Mouse (Mus musculus) left cerebral cortex, postnatal 25 days (tissue): ENCODE measurements around the gene Sh3bgrl3. TPM values are rescaled to one million over a fixed set of nuclear protein-coding genes. Genes with fewer than 3 reads are reported as not detected.
A peak's percentile ranks its signal among the peaks of the same experiment; 100 is the strongest.

Experiments used
- DNase-seq, 2 experiments: peaks; one replicate each; pipeline ENCODE4 v3.0.0; 2022; ENCODE audit warnings: low spot score in 2 of 2, mixed read lengths in 1 of 2
- intact Hi-C: fragments of 180-260 bp; cut with DNase I; formaldehyde crosslinking; loops from one replicate; pipeline ENCODE4 v1.15.1; 2025
- total RNA-seq, 2 experiments: library from RNA; stranded (reverse); gene quantifications; 2 replicates each; pipeline ENCODE4 v1.2.3; 2021

Sh3bgrl3 gene
- total RNA-seq, 2 experiments from 2014 or later, result 212 to 218 TPM

- DNase-seq, result no peak
- intact Hi-C loops, result no loop called here
Measured at GRCm38 (mm10) chr4:134090521-134091224, 37.9 kb downstream of the Sh3bgrl3 start.

DNA sequence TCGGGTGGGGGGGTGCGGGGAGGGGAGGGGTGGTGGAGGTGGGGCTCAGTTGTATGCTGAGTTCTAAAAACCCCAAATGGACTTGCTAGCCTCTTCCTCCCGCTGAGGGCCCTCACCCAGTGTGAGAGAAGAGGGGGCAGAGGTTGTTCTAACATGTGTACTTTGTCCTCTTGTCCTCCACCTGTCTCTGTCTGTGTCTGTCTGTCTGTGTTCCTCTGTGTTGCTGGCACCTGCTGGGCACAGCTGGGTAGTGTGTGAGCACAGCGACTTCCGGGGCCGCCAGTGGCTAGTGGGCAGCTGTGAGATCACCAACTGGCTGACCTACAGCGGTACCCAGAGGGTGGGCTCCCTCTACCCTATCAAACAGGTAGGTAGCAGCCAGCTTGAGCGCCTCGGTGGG, 39.6 kb downstream of the Sh3bgrl3 start:
- intact Hi-C loops, result no loop called here
- no peak for DNase-seq

DNA sequence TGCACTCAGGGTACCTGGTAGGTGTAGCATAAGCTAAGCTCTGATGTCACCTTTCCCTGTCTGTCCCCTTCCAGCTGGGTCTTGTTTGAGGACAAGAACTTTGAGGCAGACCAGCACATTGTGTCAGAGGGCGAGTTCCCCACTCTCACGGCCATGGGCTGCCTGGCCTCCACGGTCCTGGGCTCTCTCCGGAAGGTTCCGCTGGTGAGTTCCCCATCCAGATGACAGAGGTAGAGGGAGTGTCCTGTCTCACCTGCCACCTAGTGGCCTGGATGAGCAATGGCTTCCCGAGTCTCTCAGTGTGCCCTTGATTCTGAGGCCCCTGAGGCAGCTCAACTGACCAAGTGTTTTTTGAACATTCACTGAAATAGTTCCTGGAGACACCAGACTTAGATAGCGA, 41.2 kb downstream of the Sh3bgrl3 start:
- intact Hi-C loops, result loop anchor here (2.0 kb wide), 1 partner anchor 51 kb away; no protein-coding TSS in a partner anchor
- DNase-seq, result peak; percentile 17 to 25

DNA sequence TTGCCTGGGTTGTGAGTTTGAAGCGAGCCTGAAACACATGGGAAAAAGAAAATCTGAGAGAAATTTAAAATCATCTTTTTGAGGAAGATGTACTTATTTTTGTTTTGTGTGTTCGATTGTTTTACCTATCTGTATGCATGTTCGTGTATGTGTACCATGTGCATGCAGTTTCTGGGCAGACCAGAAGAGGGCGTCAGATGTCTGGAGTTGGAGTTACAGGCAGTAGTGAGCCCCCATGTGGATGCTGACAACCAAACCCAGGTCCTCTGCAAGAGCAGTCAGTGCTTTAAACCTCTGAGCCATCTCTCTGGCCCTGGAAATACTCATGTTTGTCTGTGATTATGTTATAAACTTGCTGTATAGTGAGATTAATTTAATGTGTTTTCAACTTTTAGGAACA, 43.6 kb downstream of the Sh3bgrl3 start:
- intact Hi-C loops, result no loop called here
- no peak for DNase-seq

GRCm38 (mm10) chr4:134082460-134082859, 46.1 kb downstream of the Sh3bgrl3 start:
- no peak for DNase-seq
- intact Hi-C loops, result no loop called here

DNA sequence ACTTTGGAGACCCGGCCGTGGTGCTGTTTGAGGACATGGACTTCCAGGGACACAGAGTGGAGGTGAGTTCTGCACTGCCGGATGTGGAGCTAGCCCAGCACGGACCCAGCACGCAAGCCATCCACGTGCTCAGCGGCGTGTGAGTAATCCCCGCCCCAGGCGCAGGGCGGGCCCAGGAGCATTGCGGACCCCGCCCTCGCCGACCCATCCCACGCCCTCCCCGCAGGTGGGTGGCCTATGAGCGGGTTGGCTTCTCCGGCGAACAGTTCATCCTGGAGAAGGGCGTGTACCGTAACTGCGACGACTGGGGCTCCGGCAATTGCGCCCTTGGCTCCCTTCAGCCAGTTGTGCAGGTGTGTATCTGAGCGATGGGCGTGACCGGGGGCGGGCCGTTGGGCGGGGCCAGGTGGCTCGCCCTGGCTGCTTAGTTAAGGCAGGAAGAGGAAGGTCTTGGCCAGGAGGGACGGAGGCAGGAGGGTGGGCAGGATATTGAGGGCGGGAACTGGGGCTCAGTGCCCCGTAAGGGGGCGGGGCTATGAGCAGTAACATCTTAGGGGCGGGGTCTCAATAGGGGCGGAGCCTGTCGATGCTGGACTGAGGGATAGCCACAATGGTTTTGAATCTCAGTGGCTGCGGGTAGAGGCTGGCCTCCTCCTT, 46.7 kb downstream of the Sh3bgrl3 start:
- intact Hi-C loops, result loop anchor here (2.0 kb wide), 1 partner anchor 49 kb away; no protein-coding TSS in a partner anchor

GRCm38 (mm10) chr4:134080674-134081073, 47.9 kb downstream of the Sh3bgrl3 start:
- intact Hi-C loops, result loop anchor here (2.0 kb wide), 1 partner anchor 48 kb away; no protein-coding TSS in a partner anchor
- no peak for DNase-seq

More for the DNA sequence above, 46.7 kb downstream of the Sh3bgrl3 start:
- DNase-seq, result peak; percentile 73 to 77

DNA sequence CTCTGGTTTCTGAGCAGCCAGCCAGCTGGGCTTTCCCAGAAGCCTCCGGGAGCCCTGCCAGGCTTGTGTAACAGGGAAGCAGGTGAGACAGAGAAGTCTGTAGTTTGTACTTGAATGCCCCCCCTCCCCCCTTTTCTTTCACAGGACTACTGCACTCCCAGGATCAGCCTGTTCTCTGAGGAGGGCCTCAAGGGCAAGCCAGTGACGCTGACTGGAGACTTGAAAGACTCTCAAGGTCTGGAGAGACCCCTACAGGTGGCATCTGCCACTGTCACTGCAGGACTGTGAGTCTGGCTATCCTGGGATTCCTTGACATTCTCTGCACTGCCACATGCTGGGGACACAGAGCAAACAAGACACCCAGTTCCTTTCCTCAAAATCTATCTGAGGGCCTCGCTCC, 49.9 kb downstream of the Sh3bgrl3 start:
- peak; percentile 27 to 45 for DNase-seq
- intact Hi-C loops, result no loop called here

Other genes with a start within 250 kb of the Sh3bgrl3 start
- gene Rps6ka1, start 241.0 kb downstream of the Sh3bgrl3 start, total RNA-seq, result 10 to 100 TPM; 13.1 to 14.1 TPM
- 100 to 1,000 TPM in 1 of 2 experiments, 10 to 100 TPM in 1; 95.1 to 113 TPM for gene Hmgn2, start 160.1 kb downstream of the Sh3bgrl3 start, total RNA-seq
- 10 to 100 TPM; 60.5 to 66.1 TPM for gene Dhdds, start 127.9 kb downstream of the Sh3bgrl3 start, total RNA-seq
- not detected for gene Lin28a, start 109.9 kb downstream of the Sh3bgrl3 start, total RNA-seq
- gene Zfp683, start 75.0 kb downstream of the Sh3bgrl3 start, total RNA-seq, result not detected
- gene Crybg2, start 68.0 kb downstream of the Sh3bgrl3 start, total RNA-seq, result 1 to 10 TPM; 1.8 to 2.7 TPM
- gene Cd52, start 33.7 kb downstream of the Sh3bgrl3 start, total RNA-seq, result 1 to 10 TPM; 1.6 to 3.4 TPM
- gene Ubxn11, start 26.2 kb downstream of the Sh3bgrl3 start, total RNA-seq, result 10 to 100 TPM; 29.5 to 34.7 TPM
- gene Cep85, start 58.3 kb upstream of the Sh3bgrl3 start, total RNA-seq, result 10 to 100 TPM; 12.2 to 13.6 TPM
- not detected for gene Gm7534, start 74.2 kb upstream of the Sh3bgrl3 start, total RNA-seq
- gene Catsper4, start 98.6 kb upstream of the Sh3bgrl3 start, total RNA-seq, result not detected
- under 1 TPM; 0.23 to 0.46 TPM for gene Cnksr1, start 109.6 kb upstream of the Sh3bgrl3 start, total RNA-seq
- gene E130218I03Rik, start 114.9 kb upstream of the Sh3bgrl3 start, total RNA-seq, result not detected
- 10 to 100 TPM; 10.3 to 10.5 TPM for gene Zfp593, start 116.8 kb upstream of the Sh3bgrl3 start, total RNA-seq
- not detected for gene Gm30191, start 118.1 kb upstream of the Sh3bgrl3 start, total RNA-seq
- gene Grrp1, start 125.3 kb upstream of the Sh3bgrl3 start, total RNA-seq, result 1 to 10 TPM; 4.0 TPM
- 10 to 100 TPM; 18.6 to 19.8 TPM for gene Pdik1l, start 159.1 kb upstream of the Sh3bgrl3 start, total RNA-seq
- gene Trim63, start 186.3 kb upstream of the Sh3bgrl3 start, total RNA-seq, result under 1 TPM; 0.32 to 0.39 TPM
- gene Slc30a2, start 214.4 kb upstream of the Sh3bgrl3 start, total RNA-seq, result not detected